8 mouse cellular contexts compared by ENCODE assay signal in the genomic region with DNA sequence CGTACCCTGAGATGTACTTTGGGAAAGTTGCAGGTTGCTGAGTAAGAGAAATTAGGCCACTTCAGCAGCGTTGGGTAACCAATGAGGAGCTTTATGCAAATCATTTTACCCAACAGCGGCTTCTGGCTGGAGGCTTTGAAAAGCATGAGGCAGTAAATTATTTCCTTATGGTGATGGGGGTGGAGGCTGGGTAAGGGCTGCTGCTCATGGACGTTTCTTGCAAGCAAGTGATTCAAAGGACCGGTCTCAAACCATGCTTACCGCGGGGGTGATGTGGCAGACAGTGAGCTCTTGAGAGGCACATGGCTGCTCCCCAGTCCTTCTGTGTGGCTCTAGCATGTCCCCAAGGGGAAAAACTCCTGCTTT. TPM values are rescaled to one million over a fixed set of nuclear protein-coding genes. Genes with fewer than 3 reads are reported as not detected.
A peak's percentile ranks its signal among the peaks of the same experiment; 100 is the strongest.
DNase-seq lines count a peak whose midpoint lies in the region; ATAC-seq and TF ChIP-seq lines count a peak whose summit lies in the region.

No protein-coding gene starts in this region.

- H3K4me3 ChIP-seq in embryonic fibroblast, embryonic 13.5 days (ENCODE audit: insufficient read depth, low read length), result no peak overlapping the region

- peak overlapping the region; percentile 81 for H3K27ac ChIP-seq in embryonic fibroblast, embryonic 13.5 days (ENCODE audit: insufficient read depth, low read length)

- DNase-seq in 3T3-L1 (ENCODE audit: low read depth, low spot score) (peak; percentile 92), NIH3T3 (ENCODE audit: low read depth) (peak; percentile 91)
- DNase-seq in heart, postnatal 14 days, result peak; percentile 29 to 35
- DNase-seq in kidney, postnatal 36 days, result peak; percentile 69 to 89
- peak; percentile 89 for DNase-seq in lung, postnatal 36 days
- peak; percentile 67 for DNase-seq in retina, embryonic 14.5 days (ENCODE audit: low spot score)

- no peak for ATAC-seq in cerebellum, adult (ENCODE audit: insufficient number of reproducible peaks, low FRiP score, low TSS enrichment)

- intact Hi-C loops in heart, postnatal 14 days (cut with DNase I), result no loop called here

- TF ChIP-seq POLR2A in embryonic fibroblast, embryonic 13.5 days (IDR thresholded peaks at IDR 0.05; ENCODE audit: low read depth, low read length), result peak; percentile 54

- peaks cover 6% of the 10 kb centered on the region for H3K4me1 ChIP-seq in embryonic fibroblast, embryonic 13.5 days (ENCODE audit: control insufficient read depth, insufficient read depth, low read length)

- no peak for TF ChIP-seq CTCF in embryonic fibroblast, embryonic 13.5 days (IDR thresholded peaks at IDR 0.05; ENCODE audit: borderline replicate concordance, insufficient read depth, low read length)

RNA-seq across cellular contexts. Expression of gene Serinc5, which starts 26.0 kb away (rescaled TPM):
- 13.3 and 17.5 TPM in 2 replicates for polyA plus RNA-seq in embryonic fibroblast, embryonic 13.5 days (2011; ENCODE audit: insufficient read length, low read depth, missing spikeins)
- 10 to 100 TPM; 27.2 to 28.4 TPM for total RNA-seq in heart, postnatal 14 days (2021)

Comparison
In these comparisons a context has a peak if more than half of its experiments do, and no peak if none do; other contexts are left out.
1. DNase-seq: peak in every context shown above with its lines; median percentile 92 in 3T3-L1; 91 in NIH3T3; 89 in lung, postnatal 36 days; 79 in kidney, postnatal 36 days; 67 in retina, embryonic 14.5 days; 32 in heart, postnatal 14 days.